Mouse (Mus musculus) macrophage (primary cell): ENCODE results near the gene Psmc3. TPM values are rescaled to one million over a fixed set of nuclear protein-coding genes. Genes with fewer than 3 reads are reported as not detected.

Source experiments
- polyA plus RNA-seq: library from polyadenylated mRNA; stranded (reverse); fragments of 250-400 nt; gene quantifications from 3 replicates; pipeline ENCODE4 v1.2.4, GENCODE M21; 2018; ENCODE audit warnings: inconsistent platforms

Gene Psmc3
- polyA plus RNA-seq, 1 experiment from 2014 or later, result 321 TPM

Other genes with a start within 250 kb of the Psmc3 start
- 83.8 to 94.4 TPM (median 87.4 TPM) in 3 replicates for gene Mtch2, start 206.9 kb upstream of the Psmc3 start, polyA plus RNA-seq
- gene C1qtnf4, start 168.1 kb upstream of the Psmc3 start, polyA plus RNA-seq, result not detected in 3 replicates
- gene Kbtbd4, start 149.3 kb upstream of the Psmc3 start, polyA plus RNA-seq, result 11.7 to 17.7 TPM (median 14.4 TPM) in 3 replicates
- 67.4 to 116 TPM (median 113 TPM) in 3 replicates for gene Ndufs3, start 149.2 kb upstream of the Psmc3 start, polyA plus RNA-seq
- 34.7 to 38.9 TPM (median 36.7 TPM) in 3 replicates for gene Celf1, start 113.6 kb upstream of the Psmc3 start, polyA plus RNA-seq
- gene Rapsn, start 18.4 kb upstream of the Psmc3 start, polyA plus RNA-seq, result 6.3 to 39.6 TPM (median 12.2 TPM) in 3 replicates
- 19.8 to 23.0 TPM (median 21.8 TPM) in 3 replicates for gene Slc39a13, start 16.4 kb downstream of the Psmc3 start, polyA plus RNA-seq
- 298 to 440 TPM (median 373 TPM) in 3 replicates for gene Spi1, start 28.4 kb downstream of the Psmc3 start, polyA plus RNA-seq
- 0.09 to 0.11 TPM in 2 of 3 replicates, not detected in the other for gene Mybpc3, start 64.1 kb downstream of the Psmc3 start, polyA plus RNA-seq
- gene Madd, start 129.8 kb downstream of the Psmc3 start, polyA plus RNA-seq, result 26.3 to 50.4 TPM (median 31.9 TPM) in 3 replicates
- 28.4 to 67.5 TPM (median 35.9 TPM) in 3 replicates for gene Nr1h3, start 148.8 kb downstream of the Psmc3 start, polyA plus RNA-seq
- 154 to 178 TPM (median 169 TPM) in 3 replicates for gene Acp2, start 148.9 kb downstream of the Psmc3 start, polyA plus RNA-seq
- gene Ddb2, start 183.0 kb downstream of the Psmc3 start, polyA plus RNA-seq, result 1.8 to 5.3 TPM (median 5.2 TPM) in 3 replicates
- gene Pacsin3, start 201.9 kb downstream of the Psmc3 start, polyA plus RNA-seq, result 0.36 to 0.87 TPM (median 0.65 TPM) in 3 replicates
- gene Arfgap2, start 211.0 kb downstream of the Psmc3 start, polyA plus RNA-seq, result 43.0 to 54.0 TPM (median 48.7 TPM) in 3 replicates